Mouse (Mus musculus): Measurements from ENCODE around the gene Stk39.

Gene Stk39

DNA sequence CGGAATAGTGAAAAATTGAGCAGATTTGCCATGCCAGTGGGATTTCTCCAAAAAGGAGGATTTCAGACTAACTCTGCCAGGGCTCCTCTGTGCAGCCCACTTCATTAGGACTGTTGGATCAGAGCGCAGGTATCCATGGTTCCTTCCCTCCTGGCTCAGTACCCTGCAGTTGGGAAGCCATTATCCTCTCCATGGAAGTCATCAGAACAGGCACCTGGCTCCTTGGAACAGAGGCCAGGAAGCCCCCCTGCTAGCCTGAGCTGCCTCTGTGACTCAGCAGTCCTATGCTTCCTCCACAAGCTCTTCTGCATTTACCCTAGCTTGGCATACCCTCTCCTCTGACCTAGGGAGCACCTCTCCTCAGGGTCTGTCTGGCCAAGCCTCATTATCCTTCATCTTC is 311.5 kb downstream of the Stk39 start:
- DNase-seq (ENCODE audit: low read depth in 1 of 2, low spot score in 2 of 2) = no peak
